Mouse (Mus musculus) olfactory bulb, adult 2 months (tissue): ENCODE results near the gene Lrpap1.

ENCODE experiments used
- CTCF ChIP-seq: fragments of 200-500 bp; IDR thresholded peaks from 2 replicates; pipeline ENCODE4 v1.5.1; 2012; ENCODE audit warnings: low read depth, mild to moderate bottlenecking, low read length, moderate library complexity; ENCODE audit not compliant: insufficient read depth
- POLR2A ChIP-seq: fragments of 200-500 bp; IDR thresholded peaks from 2 replicates; pipeline ENCODE4 v1.6.1; 2012; ENCODE audit warnings: mild to moderate bottlenecking, low read depth, low read length, moderate library complexity; ENCODE audit not compliant: insufficient read depth

GRCm38 (mm10) chr5:35054628-35055027 lies 50.9 kb downstream of the Lrpap1 start:
- TF ChIP-seq POLR2A (no peak), CTCF (no peak)
